Mouse (Mus musculus): ENCODE results near the gene Il1rapl2. TPM values are rescaled to one million over a fixed set of nuclear protein-coding genes. Genes with fewer than 3 reads are reported as not detected.
"Not testable (repeated sequence)": the region's sequence is repeated elsewhere in the genome, so short reads cannot be mapped to it uniquely, and the experiment has no call there.

Gene Il1rapl2
- total RNA-seq, 2 experiments from 2014 or later = not detected

DNA sequence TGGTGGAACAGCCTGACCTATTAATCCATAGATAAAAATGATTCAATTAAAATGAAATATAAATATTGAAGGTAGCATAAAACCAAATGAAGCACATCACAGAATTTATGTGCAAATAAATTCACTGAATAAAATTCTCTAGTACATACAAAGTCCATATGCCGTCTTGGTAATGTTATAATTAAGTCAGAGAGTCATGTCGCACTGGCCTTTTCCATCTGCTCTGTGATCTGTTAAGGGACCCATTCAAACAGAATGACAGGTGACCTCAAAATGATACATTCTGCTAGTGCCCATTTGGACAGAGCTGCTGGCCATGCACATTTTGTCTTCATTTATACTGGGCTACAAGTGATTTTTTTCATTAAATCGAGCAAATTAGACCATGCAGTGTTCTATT is 534.3 kb downstream of the Il1rapl2 start:
- no peak for ATAC-seq (ENCODE audit: poor library complexity, severe bottlenecking)

DNA sequence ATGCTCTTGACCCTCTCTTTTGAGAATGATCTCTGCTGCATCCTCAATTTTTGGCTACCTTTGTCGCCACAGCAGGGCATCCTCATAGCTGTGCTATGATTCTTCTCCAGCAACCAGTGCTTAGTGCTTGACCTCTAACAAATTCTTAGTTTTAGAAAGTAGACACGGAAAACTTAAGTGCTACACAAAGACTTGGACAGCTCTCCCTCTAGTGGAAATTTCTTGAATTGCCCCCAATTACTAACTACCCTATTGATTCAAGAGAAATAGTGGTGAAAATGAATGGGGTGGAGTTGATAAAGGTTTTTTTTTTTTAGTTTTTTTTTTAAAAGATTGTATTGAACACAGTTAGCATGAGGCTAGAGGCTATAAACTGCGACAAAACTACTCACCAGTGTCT is 599.7 kb downstream of the Il1rapl2 start:
- ATAC-seq (ENCODE audit: poor library complexity, severe bottlenecking) = no peak

- ATAC-seq (ENCODE audit: poor library complexity, severe bottlenecking) = no peak
Observed at GRCm38 (mm10) chrX:138209480-138209879, 639.1 kb downstream of the Il1rapl2 start, which contains the start of gene Tex13a. Gene Tex13a, minus strand, starts transcription at chrX:138209580.

GRCm38 (mm10) chrX:138234626-138235025 is 664.2 kb downstream of the Il1rapl2 start:
- no peak for ATAC-seq (ENCODE audit: poor library complexity, severe bottlenecking)

GRCm38 (mm10) chrX:138348736-138349135 is 778.3 kb downstream of the Il1rapl2 start:
- not testable (repeated sequence) for ATAC-seq (ENCODE audit: poor library complexity, severe bottlenecking)

- no peak for ATAC-seq (ENCODE audit: poor library complexity, severe bottlenecking)
Observed at GRCm38 (mm10) chrX:138433794-138434193, 863.4 kb downstream of the Il1rapl2 start.

GRCm38 (mm10) chrX:138437939-138438338 is 867.5 kb downstream of the Il1rapl2 start:
- ATAC-seq (ENCODE audit: poor library complexity, severe bottlenecking) = no peak

DNA sequence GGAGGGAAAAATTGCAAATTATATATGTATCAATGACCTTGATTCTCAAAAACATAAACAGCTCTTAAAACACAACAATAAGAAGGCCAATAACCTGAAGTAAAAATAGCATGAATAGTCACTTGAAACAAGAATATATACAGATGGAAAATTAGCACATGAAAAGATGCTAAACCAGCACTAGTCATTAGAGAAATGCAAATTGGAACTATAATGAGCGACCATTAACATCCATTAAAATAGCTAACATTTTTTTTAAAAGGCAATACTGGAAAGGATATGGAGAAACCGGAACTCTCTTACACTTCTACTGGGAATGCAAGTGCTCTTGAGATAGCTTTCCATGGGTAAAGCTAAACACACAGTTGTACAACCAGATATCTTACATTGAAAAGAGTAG is 879.4 kb downstream of the Il1rapl2 start:
- ATAC-seq (ENCODE audit: poor library complexity, severe bottlenecking) = no peak

- no peak for ATAC-seq (ENCODE audit: poor library complexity, severe bottlenecking)
Observed at GRCm38 (mm10) chrX:138478488-138478887, 908.1 kb downstream of the Il1rapl2 start.

- no peak for ATAC-seq (ENCODE audit: poor library complexity, severe bottlenecking)
Observed at GRCm38 (mm10) chrX:138500510-138500909, 930.1 kb downstream of the Il1rapl2 start.

- ATAC-seq (ENCODE audit: poor library complexity, severe bottlenecking) = no peak
Observed at GRCm38 (mm10) chrX:138505049-138505448, 934.6 kb downstream of the Il1rapl2 start.

DNA sequence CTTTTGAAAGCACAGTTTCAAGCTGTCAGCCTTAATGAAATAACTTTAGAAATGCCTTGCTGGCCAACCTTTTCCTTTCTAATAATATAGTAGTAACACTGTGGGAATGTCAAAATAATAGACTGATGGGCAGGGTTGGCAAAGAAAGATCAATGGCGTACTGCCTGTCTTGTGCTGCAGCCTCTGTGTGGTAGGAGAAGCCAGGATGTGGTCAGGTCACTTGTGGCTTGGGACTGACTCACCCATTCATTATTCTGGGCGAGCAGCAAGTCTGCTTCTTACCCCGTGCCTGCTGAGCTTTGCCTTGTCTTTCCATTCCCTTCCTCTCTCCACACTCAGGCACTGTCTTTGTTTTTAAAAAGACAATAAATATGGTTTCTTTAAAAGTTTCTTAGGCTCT is 1049.7 kb downstream of the Il1rapl2 start:
- no peak for ATAC-seq (ENCODE audit: poor library complexity, severe bottlenecking)

- no peak for ATAC-seq (ENCODE audit: poor library complexity, severe bottlenecking)
Observed at GRCm38 (mm10) chrX:138625311-138625710, 1054.9 kb downstream of the Il1rapl2 start.

DNA sequence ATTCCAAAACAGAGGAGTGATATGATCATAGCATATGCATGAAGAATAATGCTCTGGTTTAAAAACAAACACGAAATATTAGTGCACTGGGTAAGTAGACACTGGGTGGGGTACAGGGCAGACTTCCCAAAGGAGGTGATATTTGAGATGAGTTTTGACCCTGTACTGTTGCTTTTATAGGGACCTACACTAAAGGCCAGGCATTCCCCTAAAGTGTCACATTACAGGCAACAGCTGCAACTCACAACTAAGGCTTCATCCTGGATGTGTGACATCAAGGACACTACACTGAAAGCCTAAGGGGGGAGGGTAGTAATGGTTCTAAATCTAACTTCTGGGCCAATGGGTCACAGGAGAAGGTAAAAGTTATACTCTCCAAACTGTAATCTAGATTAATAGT is 1152.0 kb downstream of the Il1rapl2 start:
- no peak for ATAC-seq (ENCODE audit: poor library complexity, severe bottlenecking)

- no peak for ATAC-seq (ENCODE audit: poor library complexity, severe bottlenecking)
Observed at GRCm38 (mm10) chrX:138800958-138801357, 1230.5 kb downstream of the Il1rapl2 start.

- ATAC-seq (ENCODE audit: poor library complexity, severe bottlenecking) = no peak
Observed at GRCm38 (mm10) chrX:138831876-138832275, 1261.5 kb downstream of the Il1rapl2 start.

- no peak for ATAC-seq (ENCODE audit: poor library complexity, severe bottlenecking)
Observed at GRCm38 (mm10) chrX:138833894-138834293, 1263.5 kb downstream of the Il1rapl2 start.

GRCm38 (mm10) chrX:138838381-138838780 is 1268.0 kb downstream of the Il1rapl2 start:
- ATAC-seq (ENCODE audit: poor library complexity, severe bottlenecking) = no peak

Data from megakaryocyte, adult 5-6 weeks (primary cell).